Mouse (Mus musculus): ENCODE results near the gene Fbxl7.

DNA sequence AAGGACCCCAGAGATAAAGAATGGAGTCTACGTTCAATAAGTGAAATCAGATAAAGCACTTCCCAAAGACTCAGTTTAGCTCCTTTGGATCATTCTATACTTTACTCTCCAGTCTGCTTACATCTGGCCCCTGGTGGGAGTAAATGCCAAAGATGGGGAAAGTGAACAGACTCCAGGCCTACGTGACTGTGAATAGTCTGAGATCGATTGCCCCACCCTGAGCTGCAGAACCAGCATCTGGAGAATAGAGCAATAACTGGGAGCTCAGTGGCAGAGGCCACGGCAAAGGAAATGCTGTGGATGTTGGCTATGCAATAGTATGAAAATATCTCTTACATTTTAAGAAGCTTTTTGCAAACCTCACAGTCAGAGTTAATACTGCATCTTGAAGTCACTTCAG is 394.4 kb downstream of the Fbxl7 start:
- TF ChIP-seq CTCF (conservative IDR thresholded peaks at IDR 0.05; ENCODE audit: insufficient read depth, insufficient read length, low read depth, low read length) (no peak), POLR2A (IDR thresholded peaks at IDR 0.05; ENCODE audit: low read depth, low read length) (no peak)

Data from kidney, adult 2 months (tissue).